Mouse (Mus musculus) ES-CJ7 (cell line): ENCODE measurements around the gene Rap1a.
"Not testable (repeated sequence)": the region's sequence is repeated elsewhere in the genome, so short reads cannot be mapped to it uniquely, and the experiment has no call there.

Source experiments
- DNase-seq: peaks from one replicate; pipeline ENCODE4 v3.0.0; 2011; ENCODE audit warnings: low read depth, low spot score

The Rap1a gene

GRCm38 (mm10) chr3:105716353-105717000, 84.7 kb downstream of the Rap1a start:
- DNase-seq: no peak

- no peak for DNase-seq
These were observed 86.3 kb downstream of the Rap1a start for GRCm38 (mm10) chr3:105714820-105715167.

- no peak for DNase-seq
These were observed 86.9 kb downstream of the Rap1a start for GRCm38 (mm10) chr3:105714091-105714819.

- no peak for DNase-seq
These were observed 88.3 kb downstream of the Rap1a start for GRCm38 (mm10) chr3:105712827-105713226.

- no peak for DNase-seq
These were observed 89.4 kb downstream of the Rap1a start for GRCm38 (mm10) chr3:105711741-105712140.

GRCm38 (mm10) chr3:105710246-105710645, 90.9 kb downstream of the Rap1a start:
- no peak for DNase-seq

- DNase-seq: no peak
These were observed 93.5 kb downstream of the Rap1a start for GRCm38 (mm10) chr3:105707590-105707989.

GRCm38 (mm10) chr3:105706366-105707020, 94.6 kb downstream of the Rap1a start:
- DNase-seq: no peak

- no peak for DNase-seq
These were observed 95.6 kb downstream of the Rap1a start for GRCm38 (mm10) chr3:105705561-105705960.

GRCm38 (mm10) chr3:105705061-105705549, 96.0 kb downstream of the Rap1a start:
- no peak for DNase-seq

- DNase-seq: peak; percentile 82
These were observed 96.8 kb downstream of the Rap1a start, which contains the start of gene Inka2 for GRCm38 (mm10) chr3:105704031-105705008. Gene Inka2, plus strand, starts transcription at chr3:105704599.

- DNase-seq: no peak
These were observed 97.6 kb downstream of the Rap1a start for GRCm38 (mm10) chr3:105703571-105703970.

GRCm38 (mm10) chr3:105701399-105701798, 99.7 kb downstream of the Rap1a start:
- DNase-seq: no peak

GRCm38 (mm10) chr3:105700786-105701185, 100.3 kb downstream of the Rap1a start:
- not testable (repeated sequence) for DNase-seq

GRCm38 (mm10) chr3:105699241-105699933, 101.7 kb downstream of the Rap1a start:
- DNase-seq: no peak

GRCm38 (mm10) chr3:105698311-105698710, 102.8 kb downstream of the Rap1a start:
- no peak for DNase-seq

- DNase-seq: no peak
These were observed 104.0 kb downstream of the Rap1a start for GRCm38 (mm10) chr3:105697148-105697441.

- DNase-seq: no peak
These were observed 104.6 kb downstream of the Rap1a start for GRCm38 (mm10) chr3:105696387-105697147.

GRCm38 (mm10) chr3:105695476-105696386, 105.4 kb downstream of the Rap1a start:
- DNase-seq: no peak
